Mouse (Mus musculus) granulocyte monocyte progenitor cell, adult 5-6 weeks (primary cell): ENCODE data around the gene Acta2. TPM values are rescaled to one million over a fixed set of nuclear protein-coding genes. Genes with fewer than 3 reads are reported as not detected.
A peak's percentile ranks its signal among the peaks of the same experiment; 100 is the strongest.

Experiments
- ATAC-seq: replicated peaks from 2 replicates; pipeline ENCODE4 v1.8.0; 2016; ENCODE audit warnings: mild to moderate bottlenecking, moderate TSS enrichment, inconsistent platforms; ENCODE audit not compliant: poor library complexity, severe bottlenecking
- total RNA-seq, 2 experiments: library from RNA; stranded (forward) in 1 of 2; stranded (reverse) in 1 of 2; fragments of 200-712, 200-1000 nt in 1 of 2; fragments of >200 nt in 1 of 2; fragmentation: Nextera tagmentation in 1 of 2; gene quantifications; 2 replicates each; pipeline ENCODE4 v1.2.3; 2014 to 2017

Gene Acta2
- total RNA-seq, 2 experiments from 2014 or later = 0.21 TPM; not detected in 1

GRCm38 (mm10) chr19:34194132-34194745, 61.2 kb downstream of the Acta2 start:
- ATAC-seq = peak; percentile 42

- no peak for ATAC-seq
Measured at GRCm38 (mm10) chr19:34193683-34194082, 61.7 kb downstream of the Acta2 start.

- no peak for ATAC-seq
Measured at GRCm38 (mm10) chr19:34193149-34193548, 62.2 kb downstream of the Acta2 start.

GRCm38 (mm10) chr19:34192008-34192963, 63.1 kb downstream of the Acta2 start, which contains the start of gene Stambpl1:
Gene Stambpl1 (plus strand): TSS chr19:34192229.
- peak; percentile 81 for ATAC-seq

GRCm38 (mm10) chr19:34191645-34192007, 63.8 kb downstream of the Acta2 start:
- no peak for ATAC-seq

Other genes with a start within 250 kb of the Acta2 start
- not detected in 2 replicates for gene Lipk, start 247.3 kb downstream of the Acta2 start, total RNA-seq (2014; fragmentation: Nextera tagmentation)
- gene Lipk, start 247.3 kb downstream of the Acta2 start, total RNA-seq (2017) = not detected in 2 replicates
- not detected in 2 replicates for gene Lipn, start 188.2 kb downstream of the Acta2 start, total RNA-seq (2014; fragmentation: Nextera tagmentation)
- not detected in 2 replicates for gene Lipn, start 188.2 kb downstream of the Acta2 start, total RNA-seq (2017)
- gene Lipm, start 154.7 kb downstream of the Acta2 start, total RNA-seq (2014; fragmentation: Nextera tagmentation) = not detected in 2 replicates
- not detected in 2 replicates for gene Lipm, start 154.7 kb downstream of the Acta2 start, total RNA-seq (2017)
- 0.26 TPM in 1 of 2 replicates, not detected in the other for gene Ankrd22, start 89.5 kb downstream of the Acta2 start, total RNA-seq (2014; fragmentation: Nextera tagmentation)
- 0.98 and 2.0 TPM in 2 replicates for gene Ankrd22, start 89.5 kb downstream of the Acta2 start, total RNA-seq (2017)
- 12.4 and 34.2 TPM in 2 replicates for gene Stambpl1, start 63.4 kb downstream of the Acta2 start, total RNA-seq (2014; fragmentation: Nextera tagmentation)
- 12.7 and 23.8 TPM in 2 replicates for gene Stambpl1, start 63.4 kb downstream of the Acta2 start, total RNA-seq (2017)
- 2.7 TPM in 1 of 2 replicates, not detected in the other for gene Fas, start 35.1 kb upstream of the Acta2 start, total RNA-seq (2014; fragmentation: Nextera tagmentation)
- 0.15 and 3.4 TPM in 2 replicates for gene Fas, start 35.1 kb upstream of the Acta2 start, total RNA-seq (2017)
- not detected in 2 replicates for gene Ch25h, start 219.6 kb upstream of the Acta2 start, total RNA-seq (2014; fragmentation: Nextera tagmentation)
- gene Ch25h, start 219.6 kb upstream of the Acta2 start, total RNA-seq (2017) = not detected in 2 replicates